Mouse (Mus musculus) forebrain, embryonic 12.5 days (tissue): Measurements from ENCODE around the gene Tsnax. TPM values are rescaled to one million over a fixed set of nuclear protein-coding genes. Genes with fewer than 3 reads are reported as not detected.

Experiments used
- ATAC-seq: fragments of 200-750 bp; cut with Nextera tagmentation; 2 replicates; pipeline ENCODE4 v1.8.0; 2017; ENCODE audit warnings: moderate TSS enrichment; ENCODE audit not compliant: low FRiP score
- H3K27ac ChIP-seq: fragments of 300-500 bp; sonication (generic); 2 replicates; pipeline ENCODE4 v1.5.1; 2016; ENCODE audit warnings: mild to moderate bottlenecking
- H3K27me3 ChIP-seq: fragments of 300-500 bp; sonication (generic); 2 replicates; pipeline ENCODE4 v1.6.1; 2016; ENCODE audit warnings: mild to moderate bottlenecking
- H3K36me3 ChIP-seq: fragments of 300-500 bp; sonication (generic); replicated peaks from 2 replicates; pipeline ENCODE4 v1.6.1; 2016; ENCODE audit warnings: mild to moderate bottlenecking
- H3K4me1 ChIP-seq: fragments of 300-500 bp; sonication (generic); 2 replicates; pipeline ENCODE4 v1.6.1; 2016
- H3K4me2 ChIP-seq: fragments of 300-500 bp; sonication (generic); 2 replicates; pipeline ENCODE4 v1.6.1; 2016; ENCODE audit warnings: mild to moderate bottlenecking, moderate library complexity
- H3K4me3 ChIP-seq: fragments of 300-500 bp; sonication (generic); replicated peaks from 2 replicates; pipeline ENCODE4 v1.5.1; 2016; ENCODE audit warnings: mild to moderate bottlenecking
- H3K9ac ChIP-seq: fragments of 300-500 bp; sonication (generic); 2 replicates; pipeline ENCODE4 v1.6.1; 2016; ENCODE audit warnings: mild to moderate bottlenecking
- H3K9me3 ChIP-seq: fragments of 300-500 bp; sonication (generic); 2 replicates; pipeline ENCODE4 v1.6.1; 2016
- WGBS: fragments of 180-500 bp; shearing (Covaris S2); methylation state at CpG from one replicate; pipeline ENCODE4 v1.1.7; 2016; 5-methylcytosine and 5-hydroxymethylcytosine counted together
- polyA plus RNA-seq: library from polyadenylated mRNA; unstranded; fragments of >200 nt; fragmentation: Nextera tagmentation; extraction: Ambion mirVana; gene quantifications from 2 replicates; pipeline ENCODE4 v1.2.1, GENCODE M21; 2016

Tsnax gene
- polyA plus RNA-seq, 1 experiment from 2014 or later = 122 TPM

DNA sequence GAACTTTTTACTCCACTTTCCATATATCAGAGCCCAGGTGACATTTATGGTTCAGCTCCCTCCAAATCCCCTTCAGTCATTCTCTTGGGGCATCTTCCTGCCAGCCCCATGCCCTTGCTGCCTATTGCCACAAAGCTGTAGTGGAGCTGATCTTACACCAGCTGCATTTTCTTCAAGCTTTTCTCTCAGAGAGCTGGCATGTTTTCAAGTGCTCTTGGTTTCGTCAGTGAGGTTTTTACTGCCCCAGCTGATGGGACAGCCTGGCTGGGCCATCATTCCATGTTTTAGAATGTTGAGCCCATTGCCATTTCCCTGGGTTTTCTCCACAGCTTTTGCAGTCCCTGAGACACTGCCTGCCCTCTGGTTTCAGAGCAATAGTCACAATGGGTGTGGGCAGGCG lies 17.0 kb upstream of the Tsnax start:
- ATAC-seq = no peak
- Histone ChIP-seq H3K4me3 (no peak overlapping the region), H3K9ac (no peak overlapping the region), H3K4me2 (no peak overlapping the region), H3K4me1 (no peaks in the 10 kb centered on the region), H3K9me3 (peaks cover 5% of the 10 kb centered on the region), H3K36me3 (no peaks in the 10 kb centered on the region), H3K27me3 (peaks cover 9% of the 10 kb centered on the region; the same call in 1 of the 2 replicates), H3K27ac (no peak overlapping the region)
- WGBS = 75% methylated on average over 2 of the region's 2 CpGs

DNA sequence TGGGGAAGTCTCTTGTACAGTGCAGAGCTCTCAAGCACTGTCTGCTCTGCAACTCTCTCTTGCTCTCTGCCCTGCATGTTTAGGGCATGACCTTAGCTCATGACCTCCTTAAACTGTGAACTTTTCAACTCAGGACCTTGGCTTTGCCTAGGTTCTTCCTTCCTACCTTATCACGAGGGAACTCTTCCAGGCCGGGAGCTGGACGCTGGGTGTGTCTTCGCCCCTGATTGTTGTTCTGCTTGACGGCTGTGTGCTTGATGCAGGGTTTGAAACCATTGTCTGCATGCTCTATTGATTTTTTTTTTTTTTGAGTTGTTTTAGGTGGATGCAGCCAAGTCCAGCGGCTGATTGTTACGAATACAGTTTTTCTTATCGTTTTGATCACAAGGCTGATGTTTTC lies 11.3 kb downstream of the Tsnax start:
- H3K36me3 ChIP-seq = peaks cover 63% of the 10 kb centered on the region

DNA sequence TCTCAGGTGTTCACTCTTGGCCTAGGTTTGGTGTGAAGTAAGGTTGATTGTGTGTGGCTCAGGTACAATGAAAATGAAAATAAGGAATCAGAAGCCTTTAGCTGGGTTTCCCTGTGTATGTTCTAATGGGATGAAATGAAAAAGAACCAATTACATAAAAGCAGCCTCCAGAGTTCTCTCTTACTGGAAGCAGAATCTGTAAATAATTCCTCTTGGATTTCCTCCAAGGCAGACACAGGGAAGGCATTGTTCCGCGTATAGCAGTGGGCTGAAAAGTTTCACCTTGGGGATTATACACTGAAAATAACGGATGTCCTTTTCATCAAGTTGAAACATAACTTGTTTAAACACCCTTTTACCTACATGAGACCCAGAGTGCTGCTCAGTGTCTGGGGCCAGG lies 14.4 kb downstream of the Tsnax start:
- 82% methylated on average over 3 of the region's 3 CpGs for WGBS
- peaks cover 81% of the 10 kb centered on the region for H3K36me3 ChIP-seq
- H3K9me3 ChIP-seq = no peaks in the 10 kb centered on the region
- H3K4me2 ChIP-seq = no peak overlapping the region
- H3K27me3 ChIP-seq = no peaks in the 10 kb centered on the region
- no peak for ATAC-seq
- H3K27ac ChIP-seq = no peak overlapping the region
- no peak overlapping the region for H3K4me3 ChIP-seq
- H3K4me1 ChIP-seq = no peaks in the 10 kb centered on the region
- H3K9ac ChIP-seq = no peak overlapping the region

More for the DNA sequence above, 11.3 kb downstream of the Tsnax start:
- WGBS = 96% methylated on average over 8 of the region's 8 CpGs
- Histone ChIP-seq H3K4me3 (no peak overlapping the region), H3K27me3 (no peaks in the 10 kb centered on the region), H3K27ac (no peak overlapping the region), H3K4me2 (no peak overlapping the region), H3K4me1 (no peaks in the 10 kb centered on the region), H3K9ac (no peak overlapping the region), H3K9me3 (no peaks in the 10 kb centered on the region)
- ATAC-seq = no peak

DNA sequence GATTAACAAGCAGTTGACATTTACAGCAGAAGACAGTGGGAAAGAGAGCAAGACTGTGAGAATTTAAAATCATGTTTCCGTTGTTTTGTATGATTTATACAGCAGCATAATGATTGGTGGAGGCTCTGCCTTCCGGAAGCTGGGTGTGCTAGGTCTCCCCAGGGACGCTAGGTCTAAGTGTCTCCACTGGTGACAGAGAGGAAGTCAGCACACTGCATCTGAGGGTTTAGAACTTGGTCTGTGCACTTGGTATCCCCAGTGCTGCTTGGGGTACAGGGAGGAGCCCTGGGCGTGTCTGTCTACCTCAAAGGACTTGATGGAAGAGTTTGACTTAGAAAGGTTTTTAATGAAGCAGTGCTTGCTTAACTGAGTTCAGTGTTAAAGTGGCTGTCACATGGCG lies 16.0 kb downstream of the Tsnax start:
- H3K9me3 ChIP-seq = no peaks in the 10 kb centered on the region
- 93% methylated on average over 5 of the region's 5 CpGs for WGBS
- no peaks in the 10 kb centered on the region for H3K4me1 ChIP-seq
- H3K4me2 ChIP-seq = no peak overlapping the region
- ATAC-seq = no peak
- H3K4me3 ChIP-seq = no peak overlapping the region
- peaks cover 95% of the 10 kb centered on the region for H3K36me3 ChIP-seq
- H3K27ac ChIP-seq = no peak overlapping the region
- H3K9ac ChIP-seq = no peak overlapping the region
- H3K27me3 ChIP-seq = no peaks in the 10 kb centered on the region

DNA sequence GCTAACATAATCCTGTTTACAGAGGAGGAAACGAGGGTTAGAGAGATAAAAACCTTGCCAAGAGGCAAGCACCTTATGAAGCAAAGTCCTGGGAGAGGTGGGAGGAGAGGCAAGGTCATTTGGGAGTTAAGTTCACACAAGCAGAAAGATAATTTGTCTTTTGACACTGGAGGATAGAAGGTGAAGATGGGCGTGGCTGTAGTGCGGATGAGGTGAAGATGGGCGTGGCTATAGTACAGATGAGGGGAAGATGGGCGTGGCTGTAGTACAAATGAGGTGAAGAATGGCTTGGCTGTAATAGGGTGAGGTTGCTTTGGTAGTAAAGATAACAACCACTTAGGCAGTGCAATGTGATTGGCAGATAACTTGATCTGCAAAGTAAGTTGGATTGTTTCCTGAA lies 18.5 kb downstream of the Tsnax start:
- H3K4me2 ChIP-seq = no peak overlapping the region
- peaks cover 78% of the 10 kb centered on the region for H3K36me3 ChIP-seq
- H3K27ac ChIP-seq = no peak overlapping the region
- WGBS = 85% methylated on average over 5 of the region's 5 CpGs
- H3K27me3 ChIP-seq = no peaks in the 10 kb centered on the region
- H3K4me3 ChIP-seq = no peak overlapping the region
- H3K9ac ChIP-seq = no peak overlapping the region
- no peak for ATAC-seq
- H3K9me3 ChIP-seq = no peaks in the 10 kb centered on the region
- H3K4me1 ChIP-seq = 0 out of 2 replicates have a peak, but pooled peaks cover 5% of the 10 kb centered on the region

DNA sequence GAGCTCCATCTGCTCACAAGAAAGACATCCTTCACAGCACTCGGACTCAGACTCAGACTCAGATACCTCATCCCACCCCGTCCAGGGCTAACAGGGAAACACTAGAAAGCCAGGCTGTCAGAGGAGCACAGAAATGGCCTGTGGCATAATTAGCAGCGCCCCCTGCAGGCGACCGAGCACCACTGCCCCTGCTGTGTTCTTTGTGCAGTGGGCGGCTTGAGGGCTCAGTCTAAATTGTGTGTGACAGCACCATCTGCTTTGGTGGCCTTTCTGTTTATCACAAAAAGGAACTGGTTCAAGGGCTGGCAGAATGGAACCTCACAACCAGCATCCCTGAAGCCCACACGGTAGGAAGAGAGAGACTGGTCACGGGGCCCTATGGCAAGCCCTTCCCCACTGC lies 21.9 kb downstream of the Tsnax start:
- Histone ChIP-seq H3K4me3 (no peak overlapping the region), H3K4me1 (0 out of 2 replicates have a peak, but pooled peaks cover 5% of the 10 kb centered on the region), H3K36me3 (peaks cover 78% of the 10 kb centered on the region), H3K9me3 (no peaks in the 10 kb centered on the region), H3K27ac (0 out of 2 replicates have a peak overlapping the region, but pooled peaks have one; percentile 46), H3K9ac (no peak overlapping the region), H3K27me3 (no peaks in the 10 kb centered on the region), H3K4me2 (no peak overlapping the region)
- peak; percentile 74; the same call in 1 of the 2 replicates for ATAC-seq
- WGBS = 32% methylated on average over 8 of the region's 8 CpGs

DNA sequence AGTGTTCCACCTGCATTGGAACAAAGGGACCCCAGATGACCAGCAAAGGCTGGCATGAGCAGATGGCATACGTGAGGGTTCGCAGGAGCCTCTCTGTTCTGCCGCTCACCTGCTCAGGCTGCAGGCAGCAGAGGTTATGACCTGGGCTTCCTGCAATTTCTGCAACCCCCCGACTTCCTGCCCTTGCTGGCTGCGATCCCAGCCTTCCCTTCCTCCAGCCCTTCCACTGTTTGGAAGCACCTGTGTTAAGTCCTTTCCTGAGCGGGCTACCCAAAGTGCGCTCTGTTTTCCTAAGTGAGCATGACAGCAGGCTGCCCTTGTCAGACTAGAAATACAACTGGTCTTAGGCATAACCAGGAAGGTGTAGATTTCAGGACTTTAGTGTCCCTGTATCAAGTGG lies 24.3 kb downstream of the Tsnax start:
- peaks cover 66% of the 10 kb centered on the region for H3K36me3 ChIP-seq
- no peak overlapping the region for H3K4me3 ChIP-seq
- H3K27ac ChIP-seq = no peak overlapping the region
- no peaks in the 10 kb centered on the region for H3K27me3 ChIP-seq
- H3K4me2 ChIP-seq = no peak overlapping the region
- no peak overlapping the region for H3K9ac ChIP-seq
- H3K9me3 ChIP-seq = no peaks in the 10 kb centered on the region
- ATAC-seq = no peak
- peaks cover 5% of the 10 kb centered on the region; the same call in 1 of the 2 replicates for H3K4me1 ChIP-seq
- WGBS = 91% methylated on average over 7 of the region's 7 CpGs

DNA sequence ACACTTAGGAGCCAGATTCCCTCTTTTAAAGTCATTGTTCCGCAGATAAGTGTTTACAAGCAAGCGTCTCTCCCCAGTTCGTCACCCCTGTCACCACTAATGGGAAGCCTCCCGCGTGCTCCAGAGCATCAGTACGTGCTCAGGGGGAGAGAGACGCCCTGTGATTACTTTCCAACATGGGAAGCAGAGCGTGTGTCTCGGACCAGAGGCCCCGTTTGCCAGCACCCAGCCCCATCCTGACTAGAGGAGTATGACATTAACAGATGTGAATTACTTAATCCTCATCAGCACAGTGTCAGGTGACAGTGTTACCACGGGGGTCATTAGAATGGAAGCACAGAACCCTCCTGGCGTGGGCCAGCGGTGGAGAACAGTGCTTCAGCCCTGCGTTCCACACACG lies 25.9 kb downstream of the Tsnax start:
- no peak for ATAC-seq
- no peak overlapping the region for H3K4me3 ChIP-seq
- peaks cover 5% of the 10 kb centered on the region; the same call in 1 of the 2 replicates for H3K4me1 ChIP-seq
- H3K36me3 ChIP-seq = peaks cover 49% of the 10 kb centered on the region
- 89% methylated on average over 15 of the region's 15 CpGs for WGBS
- no peaks in the 10 kb centered on the region for H3K9me3 ChIP-seq
- no peak overlapping the region for H3K9ac ChIP-seq
- no peak overlapping the region for H3K4me2 ChIP-seq
- no peak overlapping the region for H3K27ac ChIP-seq
- H3K27me3 ChIP-seq = no peaks in the 10 kb centered on the region

DNA sequence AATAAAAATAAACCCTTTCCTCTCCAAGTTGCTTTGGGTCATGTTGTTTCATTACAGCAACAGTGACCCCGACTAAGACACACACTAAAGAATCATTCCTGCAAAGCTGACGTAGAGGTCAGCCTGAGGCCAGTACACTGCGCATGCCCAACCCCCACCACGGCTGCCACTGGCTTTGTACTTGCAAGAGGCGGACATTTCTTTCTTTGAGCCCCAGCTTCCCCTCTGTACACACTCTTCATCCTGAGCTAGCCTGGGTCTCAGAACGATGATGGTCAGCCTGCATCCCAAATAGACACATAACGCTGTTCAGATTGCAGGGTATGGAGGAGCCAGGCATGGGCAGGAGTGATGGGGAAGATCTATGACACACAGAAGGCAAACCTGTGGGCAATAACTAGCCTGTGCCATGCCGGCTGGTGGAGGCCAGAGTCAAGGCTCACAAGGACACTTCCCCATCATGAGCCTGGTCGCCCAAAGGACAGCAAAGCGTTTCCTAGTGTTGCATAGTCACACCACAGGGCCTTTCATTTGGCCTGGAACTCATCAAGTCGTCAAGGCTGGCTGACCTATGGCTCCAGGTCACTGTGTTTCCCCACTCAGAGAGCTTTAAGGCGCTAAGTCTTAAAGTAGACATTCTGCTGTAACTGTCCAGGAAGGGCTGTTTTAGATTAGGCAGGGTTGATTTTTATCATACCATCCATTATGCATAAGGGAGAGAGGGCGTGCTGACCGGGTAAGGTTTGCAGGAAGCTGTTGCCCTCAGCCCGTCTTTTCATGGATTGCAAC lies 28.0 kb downstream of the Tsnax start:
- H3K27ac ChIP-seq = no peak overlapping the region
- no peak overlapping the region for H3K9ac ChIP-seq
- no peaks in the 10 kb centered on the region for H3K27me3 ChIP-seq
- WGBS = 86% methylated on average over 15 of the region's 15 CpGs
- no peak for ATAC-seq
- H3K9me3 ChIP-seq = 0 out of 2 replicates have a peak, but pooled peaks cover 2% of the 10 kb centered on the region
- peaks cover 45% of the 10 kb centered on the region for H3K36me3 ChIP-seq
- H3K4me1 ChIP-seq = no peaks in the 10 kb centered on the region; the same call in 1 of the 2 replicates
- H3K4me3 ChIP-seq = no peak overlapping the region
- no peak overlapping the region for H3K4me2 ChIP-seq

DNA sequence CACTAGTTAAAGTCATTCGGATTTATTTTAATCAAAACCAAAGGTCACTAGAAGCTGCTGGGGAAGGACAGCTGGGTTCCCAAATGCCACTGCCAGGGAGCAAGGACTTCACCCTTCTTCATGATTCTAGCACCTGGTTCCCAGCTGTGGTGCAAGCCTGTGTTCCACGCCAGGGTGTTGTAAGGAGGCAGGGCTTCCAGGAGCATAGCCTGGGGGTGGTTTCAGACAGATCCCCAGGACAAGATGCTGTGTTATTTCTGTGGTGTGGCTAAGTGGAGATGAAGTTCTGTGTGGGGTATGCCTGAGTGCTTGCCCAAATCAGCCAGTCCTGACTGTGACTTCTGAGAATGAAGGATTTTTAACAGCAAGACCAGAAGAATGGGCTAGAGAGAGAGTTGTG lies 28.7 kb downstream of the Tsnax start:
- H3K27me3 ChIP-seq = no peaks in the 10 kb centered on the region
- H3K4me2 ChIP-seq = no peak overlapping the region
- no peak overlapping the region for H3K9ac ChIP-seq
- H3K4me1 ChIP-seq = no peaks in the 10 kb centered on the region; the same call in 1 of the 2 replicates
- H3K9me3 ChIP-seq = 0 out of 2 replicates have a peak, but pooled peaks cover 2% of the 10 kb centered on the region
- WGBS = 75% methylated on average over 2 of the region's 2 CpGs
- no peak overlapping the region for H3K27ac ChIP-seq
- peaks cover 40% of the 10 kb centered on the region for H3K36me3 ChIP-seq
- ATAC-seq = no peak
- H3K4me3 ChIP-seq = no peak overlapping the region

DNA sequence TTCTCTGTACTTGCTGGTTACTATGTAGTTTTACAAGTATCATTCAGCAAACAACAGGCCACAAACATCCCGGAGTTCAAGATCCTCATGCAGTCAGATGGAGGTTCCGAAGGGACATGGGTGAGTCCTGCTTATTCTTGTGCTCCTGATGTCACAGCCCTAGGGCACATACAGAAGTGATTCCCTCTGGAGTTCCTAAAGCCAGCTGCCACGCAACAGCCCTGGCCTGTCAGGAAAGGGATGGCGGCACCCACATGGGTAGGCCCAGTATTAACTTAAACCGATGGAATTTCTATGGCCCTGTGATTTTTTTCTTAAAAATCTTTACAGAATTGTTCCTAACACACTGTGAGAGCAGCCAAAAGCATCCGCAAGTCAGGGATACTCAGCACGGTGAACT lies 30.6 kb downstream of the Tsnax start:
- ATAC-seq = no peak
- H3K27ac ChIP-seq = no peak overlapping the region

DNA sequence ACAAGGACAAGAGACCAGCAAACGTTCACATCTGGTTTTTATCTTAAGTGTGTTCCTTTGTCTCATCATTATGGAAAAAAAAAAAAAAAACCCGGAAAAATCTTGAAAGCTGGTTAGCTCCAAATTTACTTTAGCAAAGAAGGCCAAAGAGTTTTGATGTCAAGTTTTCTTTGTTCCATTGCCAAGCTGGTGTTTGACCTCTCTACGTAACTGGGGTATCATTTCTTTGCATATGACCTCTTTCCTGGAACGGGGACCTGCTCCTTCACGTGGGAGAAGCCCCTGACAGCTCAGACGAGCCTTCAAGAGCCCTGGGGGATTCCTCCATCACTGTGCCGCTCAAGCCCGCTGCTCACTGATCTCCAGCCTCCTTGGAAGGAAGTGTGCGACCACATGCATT lies 31.1 kb downstream of the Tsnax start:
- H3K4me3 ChIP-seq = no peak overlapping the region

More for the DNA sequence above, 30.6 kb downstream of the Tsnax start:
- H3K27me3 ChIP-seq = no peaks in the 10 kb centered on the region
- 0 out of 2 replicates have a peak, but pooled peaks cover 2% of the 10 kb centered on the region for H3K9me3 ChIP-seq
- no peak overlapping the region for H3K9ac ChIP-seq
- no peak overlapping the region for H3K4me3 ChIP-seq
- H3K4me1 ChIP-seq = no peaks in the 10 kb centered on the region; the same call in 1 of the 2 replicates
- peaks cover 21% of the 10 kb centered on the region for H3K36me3 ChIP-seq
- H3K4me2 ChIP-seq = no peak overlapping the region
- WGBS = 85% methylated on average over 7 of the region's 7 CpGs

DNA sequence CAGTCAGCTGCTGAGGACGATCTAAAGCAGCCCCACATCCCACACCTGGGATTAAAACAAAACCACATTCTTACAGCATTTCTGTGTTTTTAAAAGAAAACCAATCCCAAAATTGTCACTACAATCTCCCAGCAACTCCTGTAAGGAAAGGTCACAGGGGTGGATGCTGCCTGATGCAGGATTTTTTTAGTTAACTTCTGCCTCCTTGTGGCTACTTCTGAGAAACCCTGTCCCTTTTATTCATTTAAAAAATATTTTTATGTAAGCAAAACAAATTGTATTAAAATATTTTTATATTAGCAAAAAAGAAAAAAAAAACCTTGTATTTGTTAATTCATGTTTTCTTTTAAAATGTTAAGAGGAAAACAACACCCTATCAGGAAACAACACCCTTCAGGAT lies 33.0 kb downstream of the Tsnax start:
- H3K4me1 ChIP-seq = no peaks in the 10 kb centered on the region; the same call in 1 of the 2 replicates
- 88% methylated on average over 1 of the region's 1 CpGs for WGBS
- no peaks in the 10 kb centered on the region for H3K27me3 ChIP-seq
- no peak overlapping the region for H3K9ac ChIP-seq
- ATAC-seq = no peak
- no peak overlapping the region for H3K27ac ChIP-seq
- 0 out of 2 replicates have a peak, but pooled peaks cover 2% of the 10 kb centered on the region for H3K9me3 ChIP-seq
- no peak overlapping the region for H3K4me2 ChIP-seq
- no peak overlapping the region for H3K4me3 ChIP-seq
- no peaks in the 10 kb centered on the region for H3K36me3 ChIP-seq

More for the DNA sequence above, 31.1 kb downstream of the Tsnax start:
- H3K36me3 ChIP-seq = peaks cover 16% of the 10 kb centered on the region
- H3K4me2 ChIP-seq = no peak overlapping the region
- H3K9ac ChIP-seq = no peak overlapping the region
- no peaks in the 10 kb centered on the region for H3K27me3 ChIP-seq
- ATAC-seq = no peak
- 65% methylated on average over 9 of the region's 9 CpGs for WGBS
- 0 out of 2 replicates have a peak, but pooled peaks cover 2% of the 10 kb centered on the region for H3K9me3 ChIP-seq
- no peak overlapping the region for H3K27ac ChIP-seq
- H3K4me1 ChIP-seq = no peaks in the 10 kb centered on the region; the same call in 1 of the 2 replicates
